Mouse (Mus musculus) ES-E14 (cell line): ENCODE measurements around the gene Vmn1r221. TPM values are rescaled to one million over a fixed set of nuclear protein-coding genes. Genes with fewer than 3 reads are reported as not detected.
"Not testable (repeated sequence)": the region's sequence is repeated elsewhere in the genome, so short reads cannot be mapped to it uniquely, and the experiment has no call there.

Experiments
- DNase-seq: peaks from one replicate; pipeline ENCODE4 v3.0.0-alpha.2; 2013; ENCODE audit warnings: low read depth, low spot score
- H3K27ac ChIP-seq: 2 replicates; pipeline ENCODE4 v1.5.1; 2012; ENCODE audit warnings: low read depth, mild to moderate bottlenecking, low read length, moderate library complexity, mixed read lengths; ENCODE audit not compliant: poor library complexity, insufficient read depth, severe bottlenecking
- H3K36me3 ChIP-seq: 2 replicates; pipeline ENCODE4 v1.6.1; 2012; ENCODE audit warnings: mild to moderate bottlenecking, low read length, moderate library complexity, mixed read lengths; ENCODE audit not compliant: control insufficient read depth, poor library complexity, insufficient read depth, severe bottlenecking
- H3K4me1 ChIP-seq, 2 experiments: fragments of 150-350 bp in 1 of 2; sonication (generic) in 1 of 2; 2 replicates each; pipeline ENCODE4 v1.6.1; 2012; ENCODE audit warnings: low read length in 2 of 2, mild to moderate bottlenecking in 1 of 2, mixed read lengths in 1 of 2; ENCODE audit not compliant: control insufficient read depth in 2 of 2, insufficient read depth in 2 of 2, poor library complexity in 1 of 2
- H3K4me3 ChIP-seq, 2 experiments: fragments of 150-350 bp in 1 of 2; sonication (generic) in 1 of 2; 2 replicates each; pipeline ENCODE4 v1.5.1; 2012; ENCODE audit warnings: low read length in 2 of 2, low read depth in 1 of 2, mild to moderate bottlenecking in 1 of 2, mixed read lengths in 1 of 2; ENCODE audit not compliant: insufficient read depth in 1 of 2, poor library complexity in 1 of 2, severe bottlenecking in 1 of 2
- H3K9ac ChIP-seq: 2 replicates; pipeline ENCODE4 v1.6.1; 2012; ENCODE audit warnings: low read depth, mild to moderate bottlenecking, low read length, mixed read lengths; ENCODE audit not compliant: poor library complexity, insufficient read depth, severe bottlenecking
- H3K9me3 ChIP-seq: fragments of 150-350 bp; sonication (generic); 2 replicates; pipeline ENCODE4 v1.6.1; 2012; ENCODE audit warnings: low read depth, mild to moderate bottlenecking, low read length; ENCODE audit not compliant: control insufficient read depth, insufficient read depth
- CHD2 ChIP-seq: IDR thresholded peaks from 2 replicates; pipeline ENCODE4 v1.6.1; 2014; ENCODE audit warnings: mild to moderate bottlenecking, low read depth, low read length, inconsistent platforms
- HCFC1 ChIP-seq: IDR thresholded peaks from 2 replicates; pipeline ENCODE4 v1.6.1; 2012; ENCODE audit warnings: low read length, inconsistent platforms, borderline replicate concordance; ENCODE audit not compliant: insufficient read depth
- MAFK ChIP-seq: IDR thresholded peaks from 2 replicates; pipeline ENCODE4 v1.6.1; 2014; ENCODE audit warnings: mild to moderate bottlenecking, low read depth, low read length, inconsistent platforms; ENCODE audit not compliant: insufficient read depth
- ZC3H11A ChIP-seq: IDR thresholded peaks from 2 replicates; pipeline ENCODE4 v1.6.1; 2012; ENCODE audit warnings: low read depth, mild to moderate bottlenecking, inconsistent platforms, low read length, borderline replicate concordance
- ZNF384 ChIP-seq: IDR thresholded peaks from 2 replicates; pipeline ENCODE4 v1.6.1; 2012; ENCODE audit warnings: low read depth, low read length, inconsistent platforms
- in situ Hi-C, 2 experiments: fragments of 600-800 bp; cut with MboI; formaldehyde crosslinking; loops; one replicate each; pipeline ENCODE4 v1.15.1; 2025; ENCODE audit warnings: low sequenced_read_pairs in 2 of 2, inconsistent platforms in 1 of 2; ENCODE audit not compliant: unreplicated experiment in 2 of 2
- total RNA-seq: library from RNA; depleted of rRNA; stranded (reverse); fragments of 300-350 nt; gene quantifications from 2 replicates; pipeline ENCODE4 v1.2.3, GENCODE M21; 2012; rRNA removed

Gene Vmn1r221
- total RNA-seq, 1 experiment: not detected

GRCm38 (mm10) chr13:23258546-23259048 lies 44.7 kb downstream of the Vmn1r221 start:
- Histone ChIP-seq H3K4me3 (no peak overlapping the region), H3K27ac (no peak overlapping the region), H3K9me3 (no peaks in the 10 kb centered on the region), H3K36me3 (no peaks in the 10 kb centered on the region), H3K9ac (no peak overlapping the region), H3K4me1 (no peaks in the 10 kb centered on the region)
- no peak for TF ChIP-seq ZNF384
- no peak for TF ChIP-seq ZC3H11A
- TF ChIP-seq CHD2: no peak
- TF ChIP-seq HCFC1: no peak
- no peak for TF ChIP-seq MAFK
- in situ Hi-C loops: no loop called here
- DNase-seq: no peak

- in situ Hi-C loops, H3K9ac ChIP-seq, H3K4me1 ChIP-seq, H3K27ac ChIP-seq, DNase-seq, H3K4me3 ChIP-seq, H3K9me3 ChIP-seq, H3K36me3 ChIP-seq: not testable (repeated sequence)
Measured at GRCm38 (mm10) chr13:23268606-23269005, 54.7 kb downstream of the Vmn1r221 start.

- H3K36me3 ChIP-seq, in situ Hi-C loops, DNase-seq, H3K9ac ChIP-seq, H3K4me1 ChIP-seq, H3K4me3 ChIP-seq, H3K9me3 ChIP-seq, H3K27ac ChIP-seq: not testable (repeated sequence)
- peak; percentile 64 for TF ChIP-seq ZNF384
Measured at GRCm38 (mm10) chr13:23269127-23269526, 55.2 kb downstream of the Vmn1r221 start.

- no peaks in the 10 kb centered on the region for H3K4me1 ChIP-seq
- no peak overlapping the region for H3K9ac ChIP-seq
- no peak for TF ChIP-seq ZNF384
- no peak for TF ChIP-seq MAFK
- TF ChIP-seq CHD2: no peak
- TF ChIP-seq ZC3H11A: no peak
- no peak for TF ChIP-seq HCFC1
- no peak for DNase-seq
- no peaks in the 10 kb centered on the region for H3K9me3 ChIP-seq
- H3K36me3 ChIP-seq: no peaks in the 10 kb centered on the region
- in situ Hi-C loops: no loop called here
- peak overlapping the region; percentile 13 to 53; a peak in 3 of 4 replicates for H3K4me3 ChIP-seq
- no peak overlapping the region for H3K27ac ChIP-seq
Measured at GRCm38 (mm10) chr13:23269681-23270080, 55.8 kb downstream of the Vmn1r221 start.

GRCm38 (mm10) chr13:23270321-23271101 lies 56.6 kb downstream of the Vmn1r221 start:
- Histone ChIP-seq H3K27ac (no peak overlapping the region), H3K36me3 (no peaks in the 10 kb centered on the region), H3K4me3 (peak overlapping the region; percentile 18 to 53), H3K4me1 (no peaks in the 10 kb centered on the region), H3K9me3 (no peaks in the 10 kb centered on the region), H3K9ac (no peak overlapping the region)
- in situ Hi-C loops: no loop called here
- peak; percentile 55 for DNase-seq
- no peak for TF ChIP-seq CHD2
- no peak for TF ChIP-seq ZC3H11A
- TF ChIP-seq ZNF384: no peak
- TF ChIP-seq MAFK: peak; percentile 64; the same call in 1 of the 2 replicates

Other genes starting within 250 kb of the Vmn1r221 start
- gene Vmn1r213, start 206.5 kb upstream of the Vmn1r221 start, total RNA-seq: not detected in 2 replicates
- not detected in 2 replicates for gene Vmn1r214, start 183.7 kb upstream of the Vmn1r221 start, total RNA-seq
- not detected in 2 replicates for gene Vmn1r215, start 146.1 kb upstream of the Vmn1r221 start, total RNA-seq
- not detected in 2 replicates for gene Vmn1r217, start 95.9 kb upstream of the Vmn1r221 start, total RNA-seq
- not detected in 2 replicates for gene Vmn1r218, start 81.0 kb upstream of the Vmn1r221 start, total RNA-seq
- 0.04 and 0.11 TPM in 2 replicates for gene Vmn1r219, start 54.8 kb upstream of the Vmn1r221 start, total RNA-seq
- not detected in 2 replicates for gene Vmn1r220, start 26.2 kb upstream of the Vmn1r221 start, total RNA-seq
- not detected in 2 replicates for gene Vmn1r222, start 21.8 kb downstream of the Vmn1r221 start, total RNA-seq
- not detected in 2 replicates for gene Vmn1r223, start 33.0 kb downstream of the Vmn1r221 start, total RNA-seq
- 15.8 and 15.9 TPM in 2 replicates for gene Zfp322a, start 155.1 kb downstream of the Vmn1r221 start, total RNA-seq
- 10.5 and 15.5 TPM in 2 replicates for gene Abt1, start 209.7 kb downstream of the Vmn1r221 start, total RNA-seq